Mouse (Mus musculus) liver, embryonic 14.5 days (tissue): ENCODE measurements at regions not wholly inside any gene's neighbourhood (a gene's known extent, or its start where the extent isn't known, plus 50 kb on each side); places are given as distances from the start of the nearest gene placed in this dataset.

Experiments used
- ATAC-seq: fragments of 200-750 bp; cut with Nextera tagmentation; 2 replicates; pipeline ENCODE4 v1.8.0; 2017; ENCODE audit warnings: moderate number of reproducible peaks, mild to moderate bottlenecking, moderate library complexity; ENCODE audit not compliant: insufficient read depth
- DNase-seq, 3 experiments: peaks; one replicate each; pipeline ENCODE4 v3.0.0-alpha.2; 2012 to 2013; ENCODE audit warnings: low read depth in 3 of 3, low spot score in 3 of 3
- H3K27ac ChIP-seq: fragments of 300-500 bp; sonication (generic); 2 replicates; pipeline ENCODE4 v1.5.1; 2014; ENCODE audit warnings: moderate library complexity, mild to moderate bottlenecking, control low read depth, inconsistent platforms
- H3K27me3 ChIP-seq: fragments of 300-500 bp; sonication (generic); 2 replicates; pipeline ENCODE4 v1.6.1; 2014; ENCODE audit warnings: mild to moderate bottlenecking, low read length, moderate library complexity; ENCODE audit not compliant: control insufficient read depth, insufficient read depth
- H3K36me3 ChIP-seq: fragments of 300-500 bp; sonication (generic); replicated peaks from 2 replicates; pipeline ENCODE4 v1.6.1; 2014; ENCODE audit warnings: low read depth; ENCODE audit not compliant: control insufficient read depth, insufficient read depth
- H3K4me1 ChIP-seq, 2 experiments: fragments of 200-500 bp in 1 of 2; fragments of 300-500 bp in 1 of 2; sonication (generic) in 1 of 2; replicated peaks; 2 replicates each; pipeline ENCODE4 v1.6.1; 2012 to 2014; ENCODE audit warnings: antibody characterized with exemption in 1 of 2, inconsistent platforms in 1 of 2, low read length in 1 of 2; ENCODE audit not compliant: control insufficient read depth in 2 of 2, insufficient read depth in 2 of 2
- H3K4me2 ChIP-seq: fragments of 300-500 bp; sonication (generic); 2 replicates; pipeline ENCODE4 v1.6.1; 2014; ENCODE audit warnings: low read depth, mild to moderate bottlenecking, control low read depth, moderate library complexity
- H3K4me3 ChIP-seq, 2 experiments: fragments of 200-500 bp in 1 of 2; fragments of 300-500 bp in 1 of 2; sonication (generic) in 1 of 2; 2 replicates each; pipeline ENCODE4 v1.5.1; 2012 to 2014; ENCODE audit warnings: low read depth in 2 of 2, low read length in 2 of 2, mild to moderate bottlenecking in 2 of 2, control low read depth in 1 of 2, inconsistent platforms in 1 of 2, moderate library complexity in 1 of 2; ENCODE audit not compliant: insufficient read depth in 1 of 2
- H3K9ac ChIP-seq: fragments of 300-500 bp; sonication (generic); replicated peaks from 2 replicates; pipeline ENCODE4 v1.6.1; 2014; ENCODE audit warnings: mild to moderate bottlenecking, control low read depth, moderate library complexity
- H3K9me3 ChIP-seq: fragments of 300-500 bp; sonication (generic); 2 replicates; pipeline ENCODE4 v1.6.1; 2016; ENCODE audit warnings: low read length, mixed read lengths; ENCODE audit not compliant: control insufficient read depth
- CTCF ChIP-seq: IDR thresholded peaks from 2 replicates; pipeline ENCODE4 v1.5.1; 2016; ENCODE audit warnings: antibody characterized with exemption, low read depth, control low read depth
- EP300 ChIP-seq: IDR thresholded peaks from 2 replicates; pipeline ENCODE4 v1.6.1; 2016; ENCODE audit warnings: antibody characterized with exemption, low read depth
- WGBS: fragments of 180-500 bp; shearing (Covaris S2); extraction: QIAGEN DNeasy Blood & Tissue Kit; methylation state at CpG from one replicate; pipeline ENCODE4 v1.1.7; 2014; ENCODE audit not compliant: insufficient replicate concordance; 5-methylcytosine and 5-hydroxymethylcytosine counted together

- TF ChIP-seq CTCF, result peak; percentile 83
- no peak for TF ChIP-seq EP300
- Histone ChIP-seq H3K4me1 (no peaks in the 10 kb centered on the region), H3K4me3 (no peak overlapping the region), H3K27me3 (no peaks in the 10 kb centered on the region), H3K4me2 (no peak overlapping the region), H3K9me3 (no peaks in the 10 kb centered on the region), H3K9ac (no peak overlapping the region), H3K36me3 (no peaks in the 10 kb centered on the region), H3K27ac (no peak overlapping the region)
- 10% methylated on average over 3 of the region's 3 CpGs for WGBS
- ATAC-seq (no peak), DNase-seq (peak; percentile 2 to 10 (median 5))
Observed at GRCm38 (mm10) chr7:72362690-72363089, 56.3 kb upstream of the Mctp2 start.

- TF ChIP-seq EP300 (no peak), CTCF (peak; percentile 58)
- DNase-seq (no peak), ATAC-seq (no peak)
- Histone ChIP-seq H3K27me3 (no peaks in the 10 kb centered on the region), H3K4me1 (no peaks in the 10 kb centered on the region), H3K27ac (no peak overlapping the region), H3K9ac (no peak overlapping the region), H3K36me3 (no peaks in the 10 kb centered on the region), H3K4me2 (no peak overlapping the region), H3K4me3 (no peak overlapping the region), H3K9me3 (no peaks in the 10 kb centered on the region)
- WGBS, result 28% methylated on average over 7 of the region's 7 CpGs
Observed at GRCm38 (mm10) chr7:72391323-72391722, 84.9 kb upstream of the Mctp2 start.

- H3K9ac ChIP-seq, result no peak overlapping the region
- no peak overlapping the region for H3K4me2 ChIP-seq
- no peak for TF ChIP-seq EP300
- TF ChIP-seq CTCF, result peak; percentile 46; the same call in 1 of the 2 replicates
- no peaks in the 10 kb centered on the region for H3K4me1 ChIP-seq
- no peaks in the 10 kb centered on the region for H3K27me3 ChIP-seq
- no peak overlapping the region for H3K4me3 ChIP-seq
- DNase-seq (peak in 2 of 3 experiments; percentile 6 to 7), ATAC-seq (no peak)
- no peak overlapping the region for H3K27ac ChIP-seq
- H3K9me3 ChIP-seq, result no peaks in the 10 kb centered on the region
- no peaks in the 10 kb centered on the region for H3K36me3 ChIP-seq
Observed at GRCm38 (mm10) chr7:72400056-72400455, 93.6 kb upstream of the Mctp2 start.

- Histone ChIP-seq H3K27ac (no peak overlapping the region), H3K36me3 (no peaks in the 10 kb centered on the region), H3K4me2 (no peak overlapping the region), H3K4me1 (no peaks in the 10 kb centered on the region), H3K27me3 (no peaks in the 10 kb centered on the region), H3K9ac (no peak overlapping the region), H3K4me3 (no peak overlapping the region), H3K9me3 (no peaks in the 10 kb centered on the region)
- ATAC-seq (no peak), DNase-seq (no peak)
- WGBS, result 67% methylated on average over 3 of the region's 3 CpGs
- TF ChIP-seq EP300 (no peak), CTCF (no peak)
Observed at GRCm38 (mm10) chr7:72406131-72406530, 99.7 kb upstream of the Mctp2 start.

GRCm38 (mm10) chr7:72408409-72408986, 102.1 kb upstream of the Mctp2 start:
- Histone ChIP-seq H3K4me1 (no peaks in the 10 kb centered on the region), H3K27ac (no peak overlapping the region), H3K27me3 (no peaks in the 10 kb centered on the region), H3K36me3 (no peaks in the 10 kb centered on the region), H3K9ac (no peak overlapping the region), H3K4me3 (no peak overlapping the region), H3K9me3 (no peaks in the 10 kb centered on the region), H3K4me2 (no peak overlapping the region)
- WGBS, result 36% methylated on average over 6 of the region's 6 CpGs
- ATAC-seq (no peak), DNase-seq (no peak)
- TF ChIP-seq EP300 (no peak), CTCF (no peak)
